Mouse (Mus musculus) mature B cell (primary cell): ENCODE measurements at regions not wholly inside any gene's neighbourhood (a gene's known extent, or its start where the extent isn't known, plus 50 kb on each side); places are given as distances from the start of the nearest gene placed in this dataset.
"Not testable (repeated sequence)": the region's sequence is repeated elsewhere in the genome, so short reads cannot be mapped to it uniquely, and the experiment has no call there.

ENCODE experiments used
- in situ Hi-C: fragments of 300-500 bp; cut with MboI; formaldehyde crosslinking; loops from 2 replicates; pipeline ENCODE4 v1.14.3; 2019

DNA sequence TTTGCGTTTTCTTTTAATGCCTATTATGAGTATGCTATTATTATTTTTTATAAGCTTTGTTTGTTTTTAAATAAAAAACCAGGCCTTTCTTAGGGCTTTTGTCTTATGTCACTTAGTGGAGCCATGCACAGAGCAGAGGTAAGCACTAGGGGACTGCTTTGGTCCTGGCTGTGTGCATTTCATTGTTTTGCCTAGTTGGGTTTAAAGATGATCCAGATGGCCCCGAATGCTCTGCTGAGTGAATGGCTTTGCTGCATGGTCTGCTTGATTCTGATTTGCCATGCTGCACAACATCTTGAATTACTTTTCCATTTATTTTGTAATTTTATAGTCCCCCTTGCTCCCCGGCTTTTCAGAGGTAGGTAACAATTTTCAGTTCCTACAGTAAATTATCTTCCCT, 1934.9 kb downstream of the 9330182O14Rik start:
- in situ Hi-C loops, result no loop called here

DNA sequence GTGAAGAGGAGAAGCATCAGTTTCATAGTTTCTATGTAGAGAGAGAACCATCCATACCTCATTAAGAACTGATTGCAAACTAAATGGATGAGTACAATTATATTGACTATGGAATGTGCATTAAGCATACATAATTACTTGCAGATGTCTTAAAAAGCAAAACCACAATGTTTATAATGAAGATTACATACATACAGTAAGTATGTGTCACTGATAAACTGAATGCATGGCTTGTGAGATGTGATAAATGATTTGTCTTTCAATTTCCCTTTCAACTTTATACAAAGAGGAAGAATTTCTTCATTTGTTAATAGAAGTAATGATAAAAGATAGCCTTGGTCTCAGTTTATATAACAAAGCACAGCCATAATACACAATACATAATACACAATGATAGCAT, 1939.3 kb downstream of the 9330182O14Rik start:
- in situ Hi-C loops, result no loop called here

DNA sequence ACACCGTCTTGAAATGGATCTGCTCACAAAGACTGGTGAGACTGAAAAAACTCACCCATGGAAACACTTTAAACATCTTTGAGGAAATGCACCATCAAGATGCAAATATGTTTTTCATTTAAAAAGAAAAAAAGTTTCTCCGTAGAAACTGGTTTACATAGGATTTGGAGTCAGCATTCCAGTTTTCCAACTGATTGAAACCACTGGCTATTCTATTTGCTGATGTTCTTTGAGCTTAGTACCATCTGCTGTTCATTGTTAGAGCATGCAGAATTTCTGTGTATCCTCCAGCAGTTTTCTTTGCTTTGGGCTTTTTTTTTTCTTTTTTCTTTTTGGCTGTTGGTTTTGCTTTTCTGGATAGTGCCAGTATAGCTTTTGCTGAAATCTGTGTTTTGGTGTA, 1948.3 kb downstream of the 9330182O14Rik start:
- in situ Hi-C loops, result no loop called here

DNA sequence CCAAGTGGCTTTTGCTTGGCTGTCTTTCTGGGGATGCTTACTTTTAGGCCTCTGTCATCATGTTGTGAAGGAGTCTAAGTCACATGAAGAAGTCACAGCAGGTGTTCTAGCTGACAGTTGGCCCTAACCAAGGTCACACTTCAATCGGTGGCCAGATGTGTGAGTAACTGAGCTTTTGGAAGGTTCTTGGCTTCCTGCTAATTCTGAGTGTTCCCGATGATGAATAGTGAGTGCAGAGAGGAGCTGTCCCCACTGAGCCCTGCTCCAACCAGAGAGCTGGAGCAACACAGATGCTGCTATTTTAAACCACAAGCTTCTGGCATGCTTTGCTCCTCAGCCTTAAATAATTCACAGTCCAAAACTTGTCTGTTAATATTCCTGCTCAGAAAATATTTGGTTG, 1966.6 kb downstream of the 9330182O14Rik start:
- in situ Hi-C loops, result no loop called here

DNA sequence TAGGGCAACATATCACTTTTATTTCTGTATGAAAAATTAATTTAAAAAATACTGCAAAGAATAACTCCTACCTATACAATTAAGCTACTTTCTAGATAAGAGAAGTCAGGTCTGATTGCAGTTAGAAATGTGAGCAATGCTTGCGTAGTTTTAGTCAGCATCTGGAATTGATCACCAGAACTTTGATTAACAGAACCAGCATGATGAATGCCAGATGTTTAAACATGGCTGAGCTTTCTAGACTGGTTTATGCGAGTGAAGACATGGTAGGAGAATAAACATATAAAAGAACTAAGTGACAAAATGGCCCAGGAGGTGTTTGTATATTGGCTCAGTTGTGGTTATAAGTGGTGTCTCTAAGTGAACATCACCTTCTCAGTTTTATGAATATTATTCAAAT, 1970.7 kb downstream of the 9330182O14Rik start:
- in situ Hi-C loops, result no loop called here

GRCm38 (mm10) chr15:42107106-42107505, 1972.9 kb downstream of the 9330182O14Rik start:
- in situ Hi-C loops, result no loop called here

DNA sequence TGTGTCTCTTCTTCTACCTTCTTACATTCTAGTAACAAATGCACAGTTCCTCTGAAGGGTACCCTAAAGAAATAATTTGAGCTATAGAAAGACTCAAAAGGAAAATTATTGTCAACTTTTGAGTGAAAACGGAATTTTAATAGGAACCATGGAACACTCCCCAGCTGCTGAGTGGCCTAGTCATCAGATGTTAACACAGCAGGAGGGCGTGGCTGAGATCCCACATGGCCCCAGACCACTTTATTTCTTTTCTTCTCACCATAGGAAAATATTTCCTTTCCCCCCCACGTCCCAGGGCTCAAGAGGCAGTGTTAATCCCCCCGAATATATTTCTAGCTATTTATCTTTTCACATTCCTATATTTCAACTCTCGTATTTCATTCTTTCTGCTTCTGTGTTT, 1977.6 kb downstream of the 9330182O14Rik start:
- in situ Hi-C loops, result no loop called here

DNA sequence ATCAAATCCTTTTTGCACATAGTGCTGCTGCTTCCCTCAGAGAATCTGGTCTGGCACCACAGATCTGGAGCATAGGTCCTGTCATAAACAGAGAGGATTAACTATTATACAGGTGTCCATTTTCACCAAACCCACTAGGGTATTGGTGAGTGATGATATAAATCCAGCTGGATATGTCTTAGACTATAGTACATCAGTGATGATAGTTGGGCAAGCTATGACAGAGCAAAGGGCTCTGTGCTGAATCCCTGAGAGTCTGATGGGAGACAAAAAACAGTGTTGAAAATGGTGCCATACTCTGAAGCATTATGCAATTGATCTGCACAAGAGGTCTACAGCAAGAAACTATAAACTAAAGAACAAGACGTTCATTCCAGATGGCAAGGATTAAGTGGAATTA, 1993.3 kb downstream of the 9330182O14Rik start:
- in situ Hi-C loops, result no loop called here

DNA sequence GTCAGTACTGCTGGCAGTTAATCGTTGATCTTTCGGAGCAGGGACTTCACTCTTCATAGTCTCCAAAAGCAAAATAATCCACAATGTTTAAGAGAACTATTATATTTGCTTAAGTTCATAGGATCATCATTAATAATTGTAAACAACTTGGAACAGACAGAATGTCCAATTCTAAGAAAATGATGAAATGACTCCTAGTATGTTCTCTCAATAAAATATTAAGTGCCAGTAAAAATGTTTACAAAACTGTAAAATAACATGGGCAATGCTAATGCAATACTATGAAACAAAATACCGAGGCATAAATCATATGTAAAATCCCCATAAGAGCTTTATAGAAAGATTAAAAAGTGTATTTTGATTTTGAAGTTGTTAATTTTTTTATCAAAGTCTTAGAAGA, 1994.8 kb downstream of the 9330182O14Rik start:
- in situ Hi-C loops, result no loop called here

DNA sequence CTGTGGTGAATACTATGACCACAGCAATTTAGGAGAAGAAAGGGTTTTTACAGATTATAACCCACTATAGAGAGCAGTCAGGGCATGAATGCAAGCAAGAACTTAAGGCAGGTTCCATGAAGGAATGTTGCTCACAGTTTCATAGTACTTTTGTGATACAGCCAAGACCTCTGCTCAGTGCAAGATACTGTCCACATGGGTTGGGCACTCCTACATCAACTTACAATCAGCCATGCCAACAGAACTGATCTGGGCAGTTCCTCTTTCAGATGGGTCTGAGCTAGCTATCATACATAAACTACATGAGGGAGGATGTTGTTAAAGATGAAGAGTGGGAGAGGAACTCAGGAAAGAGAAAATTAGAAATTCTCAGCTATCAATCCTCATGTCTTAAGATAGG, 2032.4 kb downstream of the 9330182O14Rik start:
- in situ Hi-C loops, result no loop called here

- in situ Hi-C loops, result not testable (repeated sequence)
Measured at GRCm38 (mm10) chr15:42177766-42178165, 2043.6 kb downstream of the 9330182O14Rik start.

DNA sequence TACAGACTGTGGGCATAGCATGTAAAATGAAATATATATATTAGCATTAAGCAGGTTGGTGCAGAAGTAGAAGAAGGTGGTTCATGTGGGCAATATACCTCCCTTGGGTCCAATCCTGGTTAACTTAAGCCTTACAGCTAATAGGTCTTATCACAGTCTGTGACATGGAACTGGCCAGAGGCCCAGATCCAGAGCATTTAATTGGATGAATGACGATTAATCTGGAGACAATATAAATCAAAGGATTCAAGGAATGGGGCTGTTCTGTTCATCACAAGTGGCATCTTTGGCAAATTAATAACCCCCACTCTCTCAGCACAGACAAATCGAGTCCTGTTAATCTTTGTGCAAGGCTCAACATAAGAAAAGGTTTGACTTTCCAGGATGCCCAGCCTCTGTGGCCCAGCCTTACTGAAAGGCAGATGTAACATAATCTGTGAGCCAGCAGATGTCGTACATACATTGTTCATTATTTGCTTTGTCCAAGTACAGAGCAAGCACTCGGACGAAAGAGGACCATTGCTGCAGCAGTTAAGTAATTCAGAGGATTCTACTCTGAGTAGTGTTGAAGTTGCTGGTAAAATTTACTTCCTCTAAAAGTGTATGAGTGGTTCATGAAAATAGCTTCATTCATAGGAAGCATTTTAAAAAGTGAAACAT, 2073.2 kb downstream of the 9330182O14Rik start:
- in situ Hi-C loops, result no loop called here

GRCm38 (mm10) chr15:42219496-42219895, 2085.3 kb downstream of the 9330182O14Rik start:
- in situ Hi-C loops, result no loop called here

DNA sequence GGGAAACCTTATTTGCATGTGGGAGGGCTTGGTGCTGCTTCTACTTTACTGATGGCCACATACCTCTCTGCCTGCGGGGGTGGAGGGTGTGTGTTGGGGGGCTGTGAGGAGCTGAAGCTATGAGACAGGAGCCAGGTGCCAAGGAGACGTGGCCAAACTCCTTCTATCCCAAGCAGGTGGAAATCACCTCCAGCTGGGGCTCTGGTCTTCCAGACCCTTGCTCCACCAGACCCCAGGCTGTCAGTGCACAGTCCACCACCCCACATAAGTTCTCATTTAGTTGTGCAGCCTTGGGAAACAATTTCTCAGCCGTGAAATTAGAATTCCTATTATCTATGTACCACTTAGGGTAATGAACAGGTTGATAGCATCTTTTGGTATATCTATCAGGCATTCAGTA, 2085.8 kb downstream of the 9330182O14Rik start:
- in situ Hi-C loops, result no loop called here

- in situ Hi-C loops, result no loop called here
Measured at GRCm38 (mm10) chr15:42225006-42225405, 2090.8 kb downstream of the 9330182O14Rik start.

DNA sequence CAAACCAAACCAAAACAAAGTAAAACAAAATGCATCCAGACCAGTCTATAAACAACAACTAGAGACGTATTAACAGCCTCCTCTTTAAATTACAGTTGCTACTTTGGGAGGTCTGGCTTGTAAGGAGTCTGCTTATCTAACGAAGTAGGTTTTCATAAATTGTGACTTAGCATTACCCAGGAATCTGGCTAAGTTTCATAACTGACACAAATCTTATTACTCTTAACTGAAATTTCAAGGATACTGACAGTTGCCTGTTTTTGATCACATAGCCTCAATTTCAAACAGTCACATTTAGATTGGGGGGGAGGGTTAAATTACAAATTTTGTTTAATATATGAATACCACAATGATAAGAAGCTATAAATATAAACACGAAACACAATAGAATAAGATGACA, 2097.5 kb downstream of the 9330182O14Rik start:
- in situ Hi-C loops, result no loop called here

DNA sequence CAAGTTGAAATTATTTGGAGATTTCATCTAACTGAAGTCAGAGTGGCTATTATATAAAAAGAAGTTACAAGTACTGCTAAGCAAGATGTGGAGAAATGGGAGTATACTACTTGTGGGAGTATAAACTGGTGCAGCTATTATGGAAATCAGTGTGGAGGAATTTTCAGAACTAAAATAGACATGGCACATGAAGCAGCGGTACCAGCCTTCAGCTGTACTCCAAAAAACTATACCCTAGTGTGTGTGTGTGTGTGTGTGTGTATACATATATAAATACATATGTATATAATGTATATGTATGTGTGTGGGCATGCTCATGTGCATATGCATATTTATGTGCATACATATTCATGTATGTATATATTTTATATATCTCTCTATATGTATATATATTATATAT, 2112.6 kb downstream of the 9330182O14Rik start:
- in situ Hi-C loops, result no loop called here

- in situ Hi-C loops, result no loop called here
Measured at GRCm38 (mm10) chr15:42252730-42253330, 2118.7 kb downstream of the 9330182O14Rik start.

DNA sequence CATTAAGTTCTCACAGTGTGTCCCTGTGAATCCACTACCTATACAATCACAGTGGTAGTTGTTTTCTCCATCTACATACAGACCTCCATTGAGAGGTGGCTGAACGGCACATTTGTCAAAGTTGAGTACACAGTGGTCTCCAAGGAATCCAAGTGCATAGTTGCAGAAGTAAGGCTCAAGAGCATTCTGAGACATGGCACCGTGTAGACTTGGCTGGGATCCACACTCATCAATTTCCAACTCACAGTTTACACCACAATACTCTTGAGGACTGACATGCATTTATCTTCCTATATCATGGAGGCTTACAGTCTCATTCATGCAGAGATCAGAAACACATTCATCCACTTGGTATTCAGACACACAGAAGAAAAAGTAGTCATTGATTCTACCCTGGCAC, 2122.2 kb downstream of the 9330182O14Rik start:
- in situ Hi-C loops, result no loop called here

DNA sequence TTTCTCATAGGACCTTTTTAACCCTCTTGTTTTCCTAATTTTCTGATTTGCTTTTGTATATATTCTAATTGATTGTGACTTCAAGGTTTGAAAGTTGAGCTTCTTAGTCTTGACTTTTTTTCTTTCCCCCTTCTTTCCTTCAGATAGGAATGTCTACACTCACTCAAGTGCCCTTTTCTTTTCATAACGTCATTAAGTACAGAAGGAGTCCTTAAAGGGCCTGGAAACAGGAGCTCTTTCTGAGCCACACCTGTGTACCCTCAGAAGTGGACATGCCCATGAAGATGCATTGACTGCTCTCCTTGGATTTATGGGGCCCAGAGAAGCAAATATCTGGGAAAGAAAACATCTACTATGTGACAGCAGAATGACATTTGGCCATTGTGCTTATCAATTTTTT, 2141.0 kb downstream of the 9330182O14Rik start:
- in situ Hi-C loops, result no loop called here

- in situ Hi-C loops, result no loop called here
Measured at GRCm38 (mm10) chr15:42277247-42277646, 2143.1 kb downstream of the 9330182O14Rik start.

- in situ Hi-C loops, result no loop called here
Measured at GRCm38 (mm10) chr15:42280810-42281209, 2146.6 kb downstream of the 9330182O14Rik start.

- in situ Hi-C loops, result no loop called here
Measured at GRCm38 (mm10) chr15:42296406-42296805, 2162.2 kb downstream of the 9330182O14Rik start.

DNA sequence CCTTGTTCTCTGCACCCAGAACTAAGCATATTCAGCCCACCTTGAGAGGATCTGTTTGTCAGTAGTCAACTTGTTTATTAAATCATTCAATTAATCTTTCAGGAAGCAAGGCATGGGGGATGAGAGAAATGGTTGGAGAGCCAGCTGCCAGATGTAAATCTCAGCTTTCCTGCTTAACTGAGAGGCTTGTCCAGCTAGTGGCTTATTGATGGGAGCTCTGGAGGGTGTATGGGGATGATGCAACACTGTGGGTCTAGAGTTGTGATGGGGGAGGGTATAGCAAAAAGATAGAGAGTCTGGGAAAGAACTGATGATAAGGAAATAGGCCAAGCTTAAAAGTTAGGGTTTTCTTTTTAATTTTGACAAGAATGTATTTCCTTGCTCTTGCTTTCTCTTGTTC, 2163.3 kb downstream of the 9330182O14Rik start:
- in situ Hi-C loops, result no loop called here
